Mouse (Mus musculus) layer of hippocampus, postnatal 36 days (tissue): ENCODE measurements around the gene Itgam. TPM values are rescaled to one million over a fixed set of nuclear protein-coding genes. Genes with fewer than 3 reads are reported as not detected.
"Not testable (repeated sequence)": the region's sequence is repeated elsewhere in the genome, so short reads cannot be mapped to it uniquely, and the experiment has no call there.

Experiments used
- DNase-seq, 2 experiments: peaks; one replicate each; pipeline ENCODE4 v3.0.0; 2022
- total RNA-seq, 2 experiments: library from RNA; stranded (reverse); gene quantifications; 2 replicates each; pipeline ENCODE4 v1.2.3; 2021

Gene Itgam
- total RNA-seq = 10 to 100 TPM in 1 of 2 experiments, 1 to 10 TPM in 1; 9.1 to 12.0 TPM

- no peak for DNase-seq
These were observed at the start of gene Itgam, which contains the start of gene Gm49368 for GRCm38 (mm10) chr7:128062456-128062855. Gene Itgam (plus strand): TSS chr7:128062640. Gene Gm49368 (plus strand): TSS chr7:128062683.

DNA sequence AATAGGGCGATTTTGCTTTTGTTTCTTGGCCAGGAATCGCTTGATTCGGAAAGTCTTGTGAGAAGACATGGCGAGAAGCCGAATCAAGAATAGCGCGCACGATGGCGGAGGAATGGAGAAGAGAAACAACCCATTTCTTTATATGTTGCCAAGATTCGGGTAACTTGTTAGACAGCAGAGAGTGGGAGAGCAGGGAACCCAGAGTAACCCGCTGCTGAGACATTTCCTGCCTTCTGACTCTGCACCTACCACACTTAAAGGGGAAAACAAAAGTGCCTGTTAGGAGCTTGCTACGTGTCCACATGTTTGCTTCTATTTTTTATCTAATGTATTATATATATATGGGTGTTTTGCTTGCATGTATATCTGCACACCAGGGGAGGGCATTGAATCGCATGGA is 49.3 kb upstream of the Itgam start:
- no peak for DNase-seq

DNA sequence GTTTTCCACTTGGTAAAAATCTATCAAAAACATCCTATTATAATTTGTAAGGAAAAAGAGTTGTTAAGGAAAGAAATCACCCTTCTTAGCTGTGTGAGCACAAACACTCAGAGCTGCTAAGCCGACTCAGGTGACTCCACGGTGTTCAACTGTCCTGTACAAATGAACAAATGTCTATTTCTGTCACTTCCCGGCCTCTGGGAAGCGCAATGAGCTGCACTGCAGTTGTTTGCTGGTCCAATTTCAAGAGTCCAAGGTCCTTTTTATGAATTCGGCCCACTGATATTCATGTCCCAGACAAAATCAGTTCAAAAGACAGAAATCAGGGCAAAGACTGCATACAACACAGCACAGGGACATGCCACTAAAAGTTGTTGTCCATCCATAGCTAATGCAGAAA is 46.3 kb upstream of the Itgam start:
- not testable (repeated sequence) for DNase-seq

GRCm38 (mm10) chr7:128016650-128017049 is 45.8 kb upstream of the Itgam start:
- no peak for DNase-seq

DNA sequence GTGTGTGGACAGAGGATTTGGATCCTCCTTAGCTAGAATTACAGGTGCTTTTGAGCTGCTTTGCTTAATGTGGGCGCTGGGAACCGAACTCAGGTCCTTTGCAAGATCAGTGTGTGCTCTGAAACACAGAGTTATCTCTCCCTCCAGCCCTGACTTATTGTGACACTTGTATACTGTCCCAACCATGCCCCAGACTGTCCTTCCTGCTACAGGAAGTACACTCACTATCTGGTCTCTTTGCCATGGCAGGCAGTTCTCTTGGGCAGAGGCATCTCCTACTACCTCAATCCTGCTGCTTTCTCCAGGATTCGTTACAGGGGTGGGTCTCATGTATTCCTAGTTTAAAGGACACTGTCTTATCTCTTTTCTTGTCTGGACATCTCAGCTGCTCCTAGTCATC is 44.2 kb upstream of the Itgam start:
- no peak for DNase-seq

GRCm38 (mm10) chr7:128019187-128019586 is 43.3 kb upstream of the Itgam start:
- no peak for DNase-seq

DNA sequence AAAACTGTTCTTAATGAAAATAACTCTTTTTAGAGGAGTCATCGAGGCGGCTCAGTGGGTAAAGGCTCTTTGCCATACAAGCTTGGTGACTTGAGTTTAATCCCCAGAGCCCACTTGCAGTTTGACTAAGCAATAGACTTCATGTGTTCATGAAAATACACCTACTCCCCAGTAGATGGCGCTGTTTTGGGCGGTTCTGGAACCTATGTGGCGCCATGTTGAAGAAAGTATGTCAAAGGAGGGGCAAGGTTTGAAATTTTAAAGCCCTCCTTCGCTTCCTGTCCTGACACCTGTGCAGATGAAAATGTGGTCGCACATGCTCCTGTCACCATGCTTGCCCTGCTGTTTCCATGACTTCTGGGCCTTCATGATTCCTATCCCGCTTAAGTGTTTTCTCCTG is 39.5 kb upstream of the Itgam start:
- DNase-seq = no peak

DNA sequence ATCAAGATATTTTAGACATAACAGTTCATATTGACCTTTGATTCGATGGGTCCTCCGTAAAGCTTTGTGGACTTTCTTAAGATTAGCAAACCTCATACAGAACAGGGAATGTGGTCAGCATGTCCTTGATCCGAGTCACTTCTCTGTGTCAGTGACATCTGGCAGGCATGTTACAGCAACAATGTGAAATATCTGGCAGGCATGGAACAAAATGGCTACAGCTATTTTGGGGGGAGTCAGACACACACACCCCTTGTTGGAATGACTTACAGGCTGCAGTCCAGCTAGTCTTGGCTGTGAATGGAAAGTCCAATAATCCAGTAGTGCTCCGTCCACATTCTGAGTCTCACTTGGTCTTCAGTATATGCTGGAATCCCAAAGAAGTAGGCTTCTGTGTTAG is 38.9 kb upstream of the Itgam start:
- no peak for DNase-seq

DNA sequence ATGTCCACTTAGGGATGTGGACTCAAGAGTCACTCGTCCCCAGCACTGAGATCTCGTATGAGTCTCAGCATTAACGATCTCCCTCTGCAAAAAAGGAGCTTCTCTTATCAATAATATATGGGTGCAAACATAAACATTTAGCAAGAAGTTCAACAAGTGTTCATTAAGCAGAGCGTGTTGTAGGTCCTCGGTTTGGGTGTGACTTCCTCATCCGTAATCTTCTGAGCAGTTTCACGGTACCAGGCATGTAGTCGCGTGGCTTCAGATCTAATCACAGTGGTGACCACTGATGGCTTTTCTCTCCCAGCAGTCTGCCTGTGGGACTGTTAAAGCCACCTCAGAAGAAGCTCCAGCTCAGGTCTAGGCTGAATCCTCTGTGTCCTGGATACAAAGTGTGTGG is 38.1 kb upstream of the Itgam start:
- DNase-seq = no peak

DNA sequence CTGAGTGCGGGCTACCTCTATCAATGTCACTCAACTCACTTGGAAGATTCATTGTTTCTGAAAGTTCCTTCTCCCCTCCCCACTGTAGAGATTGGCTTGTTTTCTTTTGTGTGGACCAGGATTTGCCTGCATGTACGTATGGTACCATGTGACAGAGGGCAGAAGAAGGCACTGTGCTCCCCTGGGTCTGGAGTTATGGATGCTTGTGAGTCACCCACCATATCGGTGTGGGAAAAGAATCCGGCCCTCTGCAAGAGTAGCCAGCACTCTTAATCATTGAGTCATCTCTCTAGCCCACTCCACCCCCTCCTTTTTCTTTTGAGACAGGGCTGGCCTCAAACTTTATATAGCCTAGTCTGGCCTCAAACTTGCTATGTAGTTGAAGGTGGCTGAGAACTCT is 37.5 kb upstream of the Itgam start:
- DNase-seq = no peak

DNA sequence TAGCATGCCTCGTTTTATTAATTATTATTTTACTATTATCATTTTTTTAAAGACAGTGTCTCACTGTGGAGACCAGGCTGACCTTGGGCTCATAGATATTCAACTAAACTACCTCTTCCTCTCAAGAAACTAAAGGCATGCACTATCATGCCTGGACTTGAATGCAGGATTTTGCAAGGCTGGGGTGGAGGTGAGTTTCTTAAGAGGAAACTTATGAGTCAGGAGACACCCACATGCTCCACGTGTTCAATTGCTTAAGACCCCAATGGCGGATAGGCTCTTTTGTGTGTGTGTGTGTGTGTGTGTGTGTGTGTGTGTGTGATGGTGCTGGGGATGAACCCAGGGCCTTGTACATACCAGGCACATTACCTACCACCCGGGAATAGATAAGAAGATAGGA is 37.1 kb upstream of the Itgam start:
- DNase-seq = no peak

- DNase-seq = no peak
These were observed 30.9 kb upstream of the Itgam start for GRCm38 (mm10) chr7:128031403-128031976.

- DNase-seq = no peak
These were observed 30.0 kb upstream of the Itgam start for GRCm38 (mm10) chr7:128032290-128032988.

- no peak for DNase-seq
These were observed 29.5 kb upstream of the Itgam start for GRCm38 (mm10) chr7:128032989-128033293.

GRCm38 (mm10) chr7:128033616-128034015 is 28.8 kb upstream of the Itgam start:
- DNase-seq = no peak

DNA sequence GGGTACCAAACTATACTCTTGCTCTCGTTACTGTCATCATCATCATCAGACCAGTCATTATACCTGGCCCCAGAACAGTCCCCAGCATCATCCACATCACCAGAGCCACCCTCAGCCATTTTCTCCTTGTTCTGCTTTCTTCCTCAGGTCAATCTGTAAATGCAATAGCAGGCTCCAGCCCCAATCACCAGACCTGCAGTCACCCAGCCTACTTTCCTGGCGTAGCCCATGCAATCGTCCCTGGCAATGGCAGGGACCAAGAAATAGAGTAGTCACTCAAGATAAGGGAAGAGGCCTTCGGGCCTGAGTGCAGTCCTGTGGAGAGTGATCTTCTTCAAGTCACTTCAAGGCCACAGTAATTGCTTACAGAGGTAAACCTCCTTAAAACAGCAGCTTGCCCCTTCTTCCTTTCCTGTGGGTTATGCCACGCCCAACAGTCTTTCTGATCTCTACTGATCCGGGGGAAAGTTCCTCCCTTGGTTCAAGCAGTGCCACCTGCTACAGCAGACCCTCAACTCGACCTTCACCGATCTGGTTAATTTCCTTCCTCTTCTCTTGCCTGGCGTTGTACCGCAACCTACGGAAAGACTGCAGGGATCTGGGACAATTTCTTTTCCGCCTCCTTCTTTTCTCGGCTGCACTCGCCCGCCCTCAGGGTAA is 20.1 kb upstream of the Itgam start:
- DNase-seq = not testable (repeated sequence)

DNA sequence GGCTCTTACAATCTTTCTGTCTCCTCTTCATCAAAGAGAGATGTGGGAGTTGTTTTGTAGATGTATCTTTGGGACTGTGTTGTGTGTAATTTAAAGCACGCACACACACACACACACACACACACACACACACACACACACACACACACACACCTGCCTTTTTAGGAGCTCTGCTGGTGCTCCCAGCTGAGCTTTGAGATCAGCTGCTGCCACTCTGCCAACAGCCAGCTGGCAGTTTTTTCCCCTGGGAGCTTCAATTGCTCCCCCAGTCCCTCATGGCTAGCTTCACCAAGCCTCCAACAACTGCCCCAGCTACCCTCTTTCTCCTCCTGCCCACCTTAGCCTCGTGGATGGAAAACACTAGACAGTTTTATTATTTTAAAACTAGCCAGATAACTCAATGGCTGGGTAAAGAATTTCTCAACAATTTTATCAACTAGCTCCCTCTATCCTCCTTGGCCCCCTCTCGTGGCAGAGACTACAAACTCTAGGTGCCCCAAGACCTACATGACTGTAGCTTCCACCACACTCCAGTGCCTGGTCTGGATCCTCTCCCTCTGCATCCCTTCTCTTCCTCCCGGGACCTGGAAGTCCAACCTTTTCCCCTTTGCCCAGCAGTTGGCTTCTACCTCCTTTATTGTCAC is 18.2 kb upstream of the Itgam start:
- no peak for DNase-seq

DNA sequence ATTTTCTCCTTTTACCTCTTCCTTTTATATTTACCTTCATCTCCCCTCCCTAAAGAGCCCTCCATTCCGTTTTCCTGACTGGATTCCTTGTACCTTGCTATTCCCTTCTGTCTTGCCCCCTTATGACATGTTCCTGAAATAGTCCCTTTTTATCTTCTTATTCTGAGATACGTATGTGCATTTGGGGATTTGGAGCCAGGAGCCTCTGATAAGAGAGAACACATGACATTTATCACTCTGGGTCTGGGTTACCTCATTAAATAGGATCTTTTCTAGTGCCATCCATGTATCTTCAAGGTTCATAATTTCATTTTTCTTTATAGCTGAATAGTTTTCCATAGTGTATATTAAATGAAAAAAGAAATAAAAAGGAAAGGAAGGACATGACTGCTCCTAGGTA is 16.8 kb upstream of the Itgam start:
- no peak for DNase-seq

DNA sequence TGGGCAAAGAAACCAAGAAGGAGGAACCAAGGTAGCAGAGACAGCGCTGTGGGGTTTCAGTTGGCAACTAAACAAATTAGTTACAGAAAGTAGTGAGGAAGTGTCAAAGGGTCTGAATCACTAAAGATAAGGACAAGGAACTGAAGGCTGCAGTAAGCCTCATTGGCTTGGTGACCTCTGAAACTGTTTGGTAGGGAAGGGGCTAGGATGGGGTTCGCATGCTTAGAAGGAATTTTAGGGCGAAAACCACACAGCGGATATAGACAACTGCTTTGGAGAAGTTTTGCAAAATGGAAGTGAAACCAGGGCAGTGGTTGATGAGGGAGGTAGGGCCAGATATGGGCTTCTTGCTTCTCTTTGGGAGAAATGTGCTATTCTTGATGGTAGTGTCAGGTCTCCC is 13.6 kb upstream of the Itgam start:
- no peak for DNase-seq

DNA sequence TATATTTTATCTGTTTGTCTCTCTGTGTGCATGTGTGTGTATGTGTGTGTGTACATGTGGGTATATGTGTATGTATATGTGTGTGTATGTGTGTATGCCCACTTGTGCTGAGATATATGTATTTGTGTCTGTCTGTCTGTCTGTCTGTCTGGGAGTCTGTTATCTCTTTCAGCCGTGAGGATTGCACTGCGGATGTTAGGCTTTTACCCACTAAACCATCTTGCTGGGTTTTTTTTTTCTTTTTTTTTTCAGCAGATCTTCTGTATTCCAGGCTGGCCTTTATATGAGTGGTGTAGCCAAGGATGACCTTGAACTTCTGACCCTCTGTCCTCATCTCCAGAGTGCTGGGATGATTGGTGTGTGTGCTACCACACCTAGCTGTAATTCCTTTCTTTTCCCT is 13.2 kb upstream of the Itgam start:
- DNase-seq = no peak

- no peak for DNase-seq
These were observed 11.7 kb upstream of the Itgam start for GRCm38 (mm10) chr7:128050739-128051138.

- no peak for DNase-seq
These were observed 9.4 kb upstream of the Itgam start for GRCm38 (mm10) chr7:128053061-128053460.

DNA sequence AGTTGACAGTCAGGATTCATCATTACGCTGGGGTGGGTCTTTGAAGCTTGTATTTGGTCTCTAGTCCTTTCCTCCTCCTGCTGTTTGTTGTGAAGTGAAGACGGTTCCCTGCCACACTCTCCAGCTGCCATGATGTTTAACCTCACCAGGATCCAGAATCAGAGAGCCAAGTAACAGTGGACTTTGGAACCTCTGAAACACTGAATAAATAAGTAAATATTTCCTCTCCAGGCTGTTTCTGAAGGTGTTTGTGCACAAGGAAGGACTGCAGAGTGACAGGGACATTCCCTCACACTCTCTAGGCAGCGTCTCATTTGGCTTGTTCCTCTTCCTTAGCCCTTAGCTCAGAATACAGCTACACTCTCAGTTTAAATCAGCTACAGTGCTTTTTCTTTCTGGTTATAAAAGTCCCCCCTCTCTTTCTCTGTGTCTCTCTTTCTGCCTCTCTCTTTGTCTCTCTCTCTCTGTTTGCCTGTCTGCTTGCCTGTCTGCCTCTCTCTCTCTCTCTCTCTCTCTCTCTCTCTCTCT is 5.5 kb upstream of the Itgam start:
- no peak for DNase-seq
